Mouse (Mus musculus) limb, embryonic 11.5 days (tissue): ENCODE measurements around the gene Olfr298. TPM values are rescaled to one million over a fixed set of nuclear protein-coding genes. Genes with fewer than 3 reads are reported as not detected.

Experiments
- ATAC-seq: fragments of 200-750 bp; cut with Nextera tagmentation; 2 replicates; pipeline ENCODE4 v1.8.0; 2017; ENCODE audit warnings: low read depth; ENCODE audit not compliant: insufficient number of reproducible peaks, low FRiP score, low TSS enrichment
- DNase-seq: peaks from one replicate; pipeline ENCODE4 v3.0.0-alpha.2; 2015; ENCODE audit warnings: low spot score
- H3K27ac ChIP-seq: fragments of 300-500 bp; sonication (generic); replicated peaks from 2 replicates; pipeline ENCODE4 v1.5.1; 2014; ENCODE audit warnings: low read depth, mild to moderate bottlenecking, low read length
- H3K27me3 ChIP-seq: fragments of 300-500 bp; sonication (generic); 2 replicates; pipeline ENCODE4 v1.6.1; 2014; ENCODE audit warnings: mild to moderate bottlenecking, low read length, mixed read lengths; ENCODE audit not compliant: control insufficient read depth, insufficient read depth
- H3K36me3 ChIP-seq: fragments of 300-500 bp; sonication (generic); 2 replicates; pipeline ENCODE4 v1.6.1; 2014; ENCODE audit warnings: mild to moderate bottlenecking, low read length, moderate library complexity, mixed read lengths; ENCODE audit not compliant: control insufficient read depth, insufficient read depth
- H3K4me1 ChIP-seq: fragments of 300-500 bp; sonication (generic); 2 replicates; pipeline ENCODE4 v1.6.1; 2014; ENCODE audit warnings: low read length, mixed read lengths; ENCODE audit not compliant: control insufficient read depth, insufficient read depth
- H3K4me2 ChIP-seq: fragments of 300-500 bp; sonication (generic); 2 replicates; pipeline ENCODE4 v1.6.1; 2014; ENCODE audit warnings: low read depth, mild to moderate bottlenecking, moderate library complexity; ENCODE audit not compliant: severe bottlenecking
- H3K4me3 ChIP-seq: fragments of 300-500 bp; sonication (generic); 2 replicates; pipeline ENCODE4 v1.5.1; 2014; ENCODE audit warnings: low read depth, low read length
- H3K9ac ChIP-seq: fragments of 300-500 bp; sonication (generic); 2 replicates; pipeline ENCODE4 v1.6.1; 2014; ENCODE audit warnings: mild to moderate bottlenecking, low read length
- H3K9me3 ChIP-seq: fragments of 300-500 bp; sonication (generic); 2 replicates; pipeline ENCODE4 v1.6.1; 2016; ENCODE audit warnings: low read length; ENCODE audit not compliant: control insufficient read depth
- WGBS: fragments of 180-500 bp; shearing (Covaris S2); extraction: QIAGEN DNeasy Blood & Tissue Kit; methylation state at CpG from one replicate; pipeline ENCODE4 v1.1.7; 2014; 5-methylcytosine and 5-hydroxymethylcytosine counted together
- polyA plus RNA-seq: library from polyadenylated mRNA; unstranded; fragments of >200 nt; fragmentation: Nextera tagmentation; extraction: Ambion mirVana; gene quantifications from 2 replicates; pipeline ENCODE4 v1.2.1, GENCODE M21; 2014

Olfr298 gene
- not detected in 2 replicates for polyA plus RNA-seq

DNA sequence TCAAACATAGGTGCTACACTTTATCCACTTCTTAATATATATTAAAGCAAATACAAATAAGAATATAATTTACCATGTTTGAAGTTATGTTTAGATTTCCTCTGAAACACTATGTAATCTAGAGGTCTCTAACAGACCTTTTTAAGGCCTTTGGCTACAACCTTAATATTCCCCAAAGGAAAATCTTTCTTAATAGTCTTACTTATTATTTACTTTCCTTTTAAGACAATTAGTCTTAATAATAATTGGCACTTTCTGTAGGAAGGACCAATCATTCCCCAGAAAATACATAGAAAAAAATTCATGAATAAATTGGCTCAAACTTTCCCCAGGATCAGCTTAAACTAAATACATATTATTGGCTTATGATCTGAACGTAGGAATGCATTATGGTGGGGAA, at the start of gene Olfr298:
Gene Olfr298 (minus strand): TSS at position 101 of the 400 bp plus-strand sequence.
- no peaks in the 10 kb centered on the region for H3K36me3 ChIP-seq
- no peak within 1 kb of the TSS for H3K9ac ChIP-seq
- H3K4me3 ChIP-seq, result no peak within 1 kb of the TSS
- no peaks in the 10 kb centered on the region for H3K27me3 ChIP-seq
- no peak within 1 kb of the TSS for H3K4me2 ChIP-seq
- WGBS, result 86% methylated on average over 1 of the region's 1 CpGs
- H3K9me3 ChIP-seq, result no peaks in the 10 kb centered on the region
- no peak for DNase-seq
- H3K4me1 ChIP-seq, result no peaks in the 10 kb centered on the region
- no peak within 1 kb of the TSS for H3K27ac ChIP-seq
- no peak for ATAC-seq

DNA sequence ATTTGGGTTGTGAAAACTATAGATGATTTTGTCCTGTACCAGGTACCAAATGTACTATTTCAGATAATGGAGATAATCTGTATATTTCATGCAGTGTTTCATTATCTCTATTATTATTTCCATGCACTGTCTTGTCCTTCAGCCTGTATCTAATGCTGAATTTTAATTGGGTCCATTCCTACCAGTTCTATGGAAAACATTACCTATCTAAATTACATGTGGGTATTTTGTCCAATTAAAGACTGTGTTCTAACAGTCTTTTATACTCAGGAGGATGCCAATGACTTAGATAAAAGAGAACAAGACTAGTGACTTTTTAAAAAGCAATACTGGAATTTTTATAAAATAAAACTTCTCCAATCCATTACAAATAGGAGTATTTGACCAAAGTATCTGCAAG, 27.4 kb upstream of the Olfr298 start, which contains the start of gene Olfr297:
Gene Olfr297 (plus strand): TSS at position 301 of the 400 bp plus-strand sequence.
- H3K27ac ChIP-seq, result no peak within 1 kb of the TSS
- H3K4me3 ChIP-seq, result no peak within 1 kb of the TSS
- H3K36me3 ChIP-seq, result no peaks in the 10 kb centered on the region
- ATAC-seq (no peak), DNase-seq (no peak)
- no peaks in the 10 kb centered on the region for H3K27me3 ChIP-seq
- H3K9me3 ChIP-seq, result no peaks in the 10 kb centered on the region
- H3K4me1 ChIP-seq, result no peaks in the 10 kb centered on the region
- no peak within 1 kb of the TSS for H3K9ac ChIP-seq
- H3K4me2 ChIP-seq, result no peak within 1 kb of the TSS

DNA sequence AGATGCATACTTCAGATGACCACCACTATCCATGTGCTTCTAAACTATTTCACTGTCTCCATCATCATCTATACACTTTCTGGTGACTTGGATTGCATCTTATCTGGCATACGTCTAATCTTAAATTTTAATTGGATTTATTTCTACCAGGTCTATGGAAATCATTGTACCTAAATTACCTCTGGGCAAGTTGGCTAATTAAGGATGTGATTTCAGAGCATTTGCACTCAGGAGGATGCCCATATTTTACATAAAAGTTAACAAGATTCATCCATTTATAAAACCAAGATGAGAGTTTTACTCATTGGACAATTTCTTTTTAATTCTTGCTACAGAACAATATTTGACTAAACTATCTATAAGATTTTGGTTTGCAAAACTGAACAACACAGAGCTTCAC, 32.7 kb downstream of the Olfr298 start, which contains the start of gene Olfr299:
Gene Olfr299 (plus strand): TSS at position 301 of the 400 bp plus-strand sequence.
- Histone ChIP-seq H3K27ac (no peak within 1 kb of the TSS), H3K4me1 (no peaks in the 10 kb centered on the region), H3K4me3 (no peak within 1 kb of the TSS), H3K9me3 (no peaks in the 10 kb centered on the region), H3K27me3 (no peaks in the 10 kb centered on the region), H3K36me3 (no peaks in the 10 kb centered on the region), H3K9ac (no peak within 1 kb of the TSS), H3K4me2 (no peak within 1 kb of the TSS)
- ATAC-seq (no peak), DNase-seq (no peak)
- WGBS, result 90% methylated on average over 1 of the region's 1 CpGs

Other genes with a start within 250 kb of the Olfr298 start
- gene Vmn2r76, start 246.2 kb downstream of the Olfr298 start, polyA plus RNA-seq, result not detected in 2 replicates
- not detected in 2 replicates for gene Olfr310, start 215.3 kb downstream of the Olfr298 start, polyA plus RNA-seq
- not detected in 2 replicates for gene Olfr309, start 178.8 kb downstream of the Olfr298 start, polyA plus RNA-seq
- gene Olfr308, start 166.9 kb downstream of the Olfr298 start, polyA plus RNA-seq, result not detected in 2 replicates
- gene Olfr307, start 154.9 kb downstream of the Olfr298 start, polyA plus RNA-seq, result not detected in 2 replicates
- gene Olfr305, start 125.6 kb downstream of the Olfr298 start, polyA plus RNA-seq, result not detected in 2 replicates
- gene Olfr304, start 105.8 kb downstream of the Olfr298 start, polyA plus RNA-seq, result not detected in 2 replicates
- not detected in 2 replicates for gene Olfr303, start 94.7 kb downstream of the Olfr298 start, polyA plus RNA-seq
- gene Olfr301, start 88.6 kb downstream of the Olfr298 start, polyA plus RNA-seq, result not detected in 2 replicates
- gene Olfr299, start 32.6 kb downstream of the Olfr298 start, polyA plus RNA-seq, result not detected in 2 replicates
- not detected in 2 replicates for gene Olfr297, start 27.5 kb upstream of the Olfr298 start, polyA plus RNA-seq
- gene Olfr295, start 91.4 kb upstream of the Olfr298 start, polyA plus RNA-seq, result not detected in 2 replicates
- not detected in 2 replicates for gene Olfr294, start 124.2 kb upstream of the Olfr298 start, polyA plus RNA-seq
- gene Olfr293, start 156.6 kb upstream of the Olfr298 start, polyA plus RNA-seq, result not detected in 2 replicates
- not detected in 2 replicates for gene Olfr292, start 195.8 kb upstream of the Olfr298 start, polyA plus RNA-seq